Mouse (Mus musculus): Measurements from ENCODE around the gene Snx13.

DNA sequence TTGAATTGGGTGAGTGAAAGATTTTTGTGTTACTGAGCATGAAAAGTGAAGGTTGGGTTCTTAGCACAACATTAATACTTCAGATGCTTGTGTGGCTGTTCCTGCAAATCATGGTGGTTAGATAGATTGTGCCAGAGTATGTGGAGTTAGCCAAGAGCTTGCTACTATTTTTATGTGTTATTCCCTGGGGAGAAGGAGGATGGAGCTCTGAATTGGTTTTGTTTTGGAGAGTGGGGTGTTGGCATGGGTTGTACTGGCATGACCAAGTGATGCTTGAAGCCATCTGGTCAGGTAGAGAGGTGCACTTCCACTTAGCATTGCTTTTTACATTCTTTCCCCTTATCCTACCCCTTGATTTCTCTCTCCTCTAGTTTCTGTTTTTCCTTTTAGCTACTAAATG lies 24.4 kb downstream of the Snx13 start:
- TF ChIP-seq SIN3A (IDR thresholded peaks at IDR 0.05; ENCODE audit: low read length) (no peak), POLR2A (IDR thresholded peaks at IDR 0.05; ENCODE audit: control insufficient read depth in 1 of 2, insufficient read depth in 1 of 2, low read depth in 1 of 2, low read length in 2 of 2, poor library complexity in 1 of 2) (no peak), EP300 (IDR thresholded peaks at IDR 0.05; ENCODE audit: low read depth in 1 of 2, low read length in 2 of 2) (no peak), TAL1 (IDR thresholded peaks at IDR 0.05; ENCODE audit: low read length) (no peak), USF1 (IDR thresholded peaks at IDR 0.05; ENCODE audit: low read depth, low read length) (no peak), BHLHE40 (IDR thresholded peaks at IDR 0.05; ENCODE audit: borderline replicate concordance, low read depth, low read length) (no peak)

All from MEL (cell line).